Mouse (Mus musculus): Measurements from ENCODE around the gene BC017158. TPM values are rescaled to one million over a fixed set of nuclear protein-coding genes. Genes with fewer than 3 reads are reported as not detected.

BC017158 gene
- polyA plus RNA-seq, 1 experiment from 2014 or later = 16.4 TPM

DNA sequence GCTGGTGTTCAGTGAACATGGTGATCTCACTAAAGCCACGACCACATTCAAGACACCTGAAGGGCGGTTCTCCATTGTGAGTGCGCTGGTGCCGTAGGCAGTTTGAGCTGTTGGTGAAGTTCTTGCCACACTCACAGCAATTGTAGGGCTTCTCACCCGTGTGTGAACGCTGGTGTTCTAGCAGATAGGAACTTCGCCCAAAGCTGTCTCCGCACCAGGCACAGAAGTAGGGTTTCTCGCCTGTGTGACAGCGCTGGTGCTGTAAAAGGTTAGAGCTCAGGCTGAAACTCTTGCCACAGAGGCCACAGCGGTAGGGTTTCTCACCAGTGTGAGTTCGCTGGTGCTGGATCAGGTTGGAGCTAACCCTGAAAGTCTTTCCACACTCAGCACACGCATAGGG is 61.5 kb downstream of the BC017158 start:
- 95% methylated on average over 13 of the region's 13 CpGs for WGBS
- H3K27me3 ChIP-seq (replicated peaks; ENCODE audit: control insufficient read depth, insufficient read depth, low read length) = no peaks in the 10 kb centered on the region
- no peak overlapping the region for H3K4me3 ChIP-seq (replicated peaks; ENCODE audit: low read length)
- no peak overlapping the region; the same call in 1 of the 2 replicates for H3K9ac ChIP-seq (replicated peaks; ENCODE audit: low read depth, low read length)
- H3K36me3 ChIP-seq (ENCODE audit: control insufficient read depth, insufficient read depth) = no peaks in the 10 kb centered on the region
- H3K4me2 ChIP-seq (ENCODE audit: low read length) = no peak overlapping the region
- H3K4me1 ChIP-seq (replicated peaks; ENCODE audit: control insufficient read depth, insufficient read depth, low read length) = peaks cover 12% of the 10 kb centered on the region
- no peak overlapping the region for H3K27ac ChIP-seq (ENCODE audit: low read length)
- no peak for ATAC-seq
- H3K9me3 ChIP-seq (ENCODE audit: control insufficient read depth, low read length) = no peaks in the 10 kb centered on the region

DNA sequence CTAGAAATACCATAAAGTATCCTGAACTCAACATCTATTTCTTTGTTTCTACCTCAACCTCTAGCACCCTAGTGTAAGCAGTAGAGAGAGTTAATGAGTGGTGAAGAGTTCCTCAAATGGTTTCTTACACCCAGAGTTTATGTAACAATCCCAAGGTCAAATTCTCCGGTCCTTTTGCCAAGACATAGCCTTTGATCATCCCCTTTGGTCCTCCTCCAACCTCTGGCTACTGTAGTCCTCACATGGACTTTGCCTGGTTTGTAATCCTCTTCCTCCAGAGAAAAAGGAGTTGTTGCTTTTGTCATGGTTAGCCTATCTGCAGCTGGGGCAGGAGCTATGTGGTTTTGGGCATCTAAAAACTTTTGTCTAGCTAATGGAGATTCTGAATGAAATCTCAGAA is 62.5 kb downstream of the BC017158 start:
- Histone ChIP-seq H3K4me1 (replicated peaks; ENCODE audit: control insufficient read depth, insufficient read depth, low read length) (peaks cover 12% of the 10 kb centered on the region), H3K27ac (ENCODE audit: low read length) (no peak overlapping the region), H3K9me3 (ENCODE audit: control insufficient read depth, low read length) (no peaks in the 10 kb centered on the region), H3K36me3 (ENCODE audit: control insufficient read depth, insufficient read depth) (no peaks in the 10 kb centered on the region), H3K9ac (replicated peaks; ENCODE audit: low read depth, low read length) (no peak overlapping the region), H3K4me3 (replicated peaks; ENCODE audit: low read length) (no peak overlapping the region), H3K4me2 (ENCODE audit: low read length) (no peak overlapping the region), H3K27me3 (replicated peaks; ENCODE audit: control insufficient read depth, insufficient read depth, low read length) (no peaks in the 10 kb centered on the region)
- 83% methylated on average over 1 of the region's 1 CpGs for WGBS
- no peak for ATAC-seq

DNA sequence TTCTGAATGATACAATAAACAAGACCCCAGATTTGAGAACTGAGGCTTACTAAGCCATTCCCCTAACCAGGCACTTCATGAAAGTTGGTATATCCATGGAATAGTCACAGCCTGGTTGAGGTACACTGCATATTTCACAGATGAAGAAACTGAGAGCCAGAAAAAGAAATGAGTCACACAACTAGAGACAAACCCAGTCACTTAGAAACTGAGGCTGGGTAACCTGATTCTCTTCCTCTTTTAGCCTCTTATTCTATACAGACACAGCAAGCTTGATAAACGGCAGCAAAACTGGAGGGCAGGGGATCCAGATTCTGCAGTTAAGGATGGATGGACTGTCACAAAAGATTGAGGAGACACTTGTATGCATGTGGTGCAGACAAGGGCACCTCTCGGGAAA is 63.2 kb downstream of the BC017158 start:
- Histone ChIP-seq H3K9ac (replicated peaks; ENCODE audit: low read depth, low read length) (no peak overlapping the region), H3K4me1 (replicated peaks; ENCODE audit: control insufficient read depth, insufficient read depth, low read length) (peaks cover 12% of the 10 kb centered on the region), H3K27ac (ENCODE audit: low read length) (no peak overlapping the region), H3K4me2 (ENCODE audit: low read length) (no peak overlapping the region), H3K36me3 (ENCODE audit: control insufficient read depth, insufficient read depth) (no peaks in the 10 kb centered on the region), H3K4me3 (replicated peaks; ENCODE audit: low read length) (no peak overlapping the region), H3K27me3 (replicated peaks; ENCODE audit: control insufficient read depth, insufficient read depth, low read length) (no peaks in the 10 kb centered on the region), H3K9me3 (ENCODE audit: control insufficient read depth, low read length) (no peaks in the 10 kb centered on the region)
- 85% methylated on average over 2 of the region's 2 CpGs for WGBS
- no peak for ATAC-seq

DNA sequence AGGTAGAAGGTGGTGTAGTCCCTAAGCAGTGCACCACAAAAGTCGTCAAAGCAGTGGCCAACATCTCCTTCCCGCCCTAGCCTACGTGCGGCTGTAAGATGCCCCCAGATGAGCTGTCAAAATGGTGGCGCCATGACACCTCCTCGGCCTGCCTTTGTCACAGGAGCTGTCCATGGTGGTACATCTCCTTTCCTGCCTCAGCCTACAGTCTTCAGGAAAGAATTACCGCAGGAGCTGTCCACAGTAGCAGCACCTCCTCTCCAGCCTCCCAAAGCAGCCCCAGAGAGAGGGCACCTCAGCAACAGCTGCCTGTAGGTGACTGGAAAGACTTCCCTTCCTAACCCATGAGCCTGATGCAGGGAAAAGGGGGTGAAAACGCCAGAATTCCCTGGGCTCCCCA is 66.2 kb downstream of the BC017158 start:
- H3K9me3 ChIP-seq (ENCODE audit: control insufficient read depth, low read length) = no peaks in the 10 kb centered on the region
- H3K27ac ChIP-seq (ENCODE audit: low read length) = no peak overlapping the region
- no peaks in the 10 kb centered on the region for H3K36me3 ChIP-seq (ENCODE audit: control insufficient read depth, insufficient read depth)
- no peak overlapping the region for H3K4me2 ChIP-seq (ENCODE audit: low read length)
- WGBS = 52% methylated on average over 8 of the region's 8 CpGs
- ATAC-seq = no peak
- peaks cover 2% of the 10 kb centered on the region for H3K4me1 ChIP-seq (replicated peaks; ENCODE audit: control insufficient read depth, insufficient read depth, low read length)
- H3K27me3 ChIP-seq (replicated peaks; ENCODE audit: control insufficient read depth, insufficient read depth, low read length) = no peaks in the 10 kb centered on the region
- no peak overlapping the region for H3K4me3 ChIP-seq (replicated peaks; ENCODE audit: low read length)
- no peak overlapping the region for H3K9ac ChIP-seq (replicated peaks; ENCODE audit: low read depth, low read length)

Small RNA genes within 50 kb of the gene (microRNA-seq; reads per million reads assigned to microRNA genes)
- gene Mir3103 = not detected

Other genes starting within 250 kb of the BC017158 start
- gene Itgam, start 235.5 kb downstream of the BC017158 start, polyA plus RNA-seq (2015; fragmentation: Nextera tagmentation; extraction: Ambion mirVana) = 0.99 and 1.1 TPM in 2 replicates
- not detected in 2 replicates for gene Gm49368, start 235.5 kb downstream of the BC017158 start, polyA plus RNA-seq (2015; fragmentation: Nextera tagmentation; extraction: Ambion mirVana)
- not detected in 2 replicates for gene Itgax, start 168.6 kb downstream of the BC017158 start, polyA plus RNA-seq (2015; fragmentation: Nextera tagmentation; extraction: Ambion mirVana)
- not detected in 2 replicates for gene Itgad, start 143.8 kb downstream of the BC017158 start, polyA plus RNA-seq (2015; fragmentation: Nextera tagmentation; extraction: Ambion mirVana)
- 0.39 TPM in 1 of 2 replicates, not detected in the other for gene Cox6a2, start 91.8 kb downstream of the BC017158 start, polyA plus RNA-seq (2015; fragmentation: Nextera tagmentation; extraction: Ambion mirVana)
- 10.4 and 11.2 TPM in 2 replicates for gene Armc5, start 60.8 kb downstream of the BC017158 start, polyA plus RNA-seq (2015; fragmentation: Nextera tagmentation; extraction: Ambion mirVana)
- 9.1 and 9.9 TPM in 2 replicates for gene 9130023H24Rik, start 60.1 kb downstream of the BC017158 start, polyA plus RNA-seq (2015; fragmentation: Nextera tagmentation; extraction: Ambion mirVana)
- 15.0 and 16.8 TPM in 2 replicates for gene Tgfb1i1, start 51.4 kb downstream of the BC017158 start, polyA plus RNA-seq (2015; fragmentation: Nextera tagmentation; extraction: Ambion mirVana)
- gene Slc5a2, start 32.5 kb downstream of the BC017158 start, polyA plus RNA-seq (2015; fragmentation: Nextera tagmentation; extraction: Ambion mirVana) = not detected in 2 replicates
- gene Rgs10, start 120.6 kb upstream of the BC017158 start, polyA plus RNA-seq (2015; fragmentation: Nextera tagmentation; extraction: Ambion mirVana) = 19.9 and 25.4 TPM in 2 replicates
- gene Tial1, start 163.5 kb upstream of the BC017158 start, polyA plus RNA-seq (2015; fragmentation: Nextera tagmentation; extraction: Ambion mirVana) = 30.3 and 33.0 TPM in 2 replicates
- gene Bag3, start 225.4 kb upstream of the BC017158 start, polyA plus RNA-seq (2015; fragmentation: Nextera tagmentation; extraction: Ambion mirVana) = 1.5 and 1.8 TPM in 2 replicates